Mouse (Mus musculus): Measurements from ENCODE around the gene 9930021J03Rik.

- TF ChIP-seq POLR2A (IDR thresholded peaks at IDR 0.05; ENCODE audit: borderline replicate concordance, extremely low read depth, insufficient read depth, insufficient read length, poor library complexity, severe bottlenecking) (no peak), CTCF (IDR thresholded peaks at IDR 0.05; ENCODE audit: borderline replicate concordance, extremely low read depth, insufficient read depth, insufficient read length) (no peak)
Measured at GRCm38 (mm10) chr19:29671160-29671559, 134.6 kb downstream of the 9930021J03Rik start.
